Mouse (Mus musculus): ENCODE results near the gene Ddx42. TPM values are rescaled to one million over a fixed set of nuclear protein-coding genes. Genes with fewer than 3 reads are reported as not detected.
A peak's percentile ranks its signal among the peaks of the same experiment; 100 is the strongest.

Gene Ddx42
- 95.4 and 102 TPM in 2 replicates for polyA plus RNA-seq (2014; fragmentation: Nextera tagmentation; extraction: Ambion mirVana)

- DNase-seq (ENCODE audit: low spot score), result peak; percentile 98
- no peaks in the 10 kb centered on the region for H3K4me1 ChIP-seq (ENCODE audit: control insufficient read depth, insufficient read depth, low read length)
- H3K9ac ChIP-seq (replicated peaks; ENCODE audit: low read length), result peak within 1 kb of the TSS; percentile 98
- H3K4me3 ChIP-seq (ENCODE audit: low read depth, low read length), result peak within 1 kb of the TSS; percentile 97
- H3K27me3 ChIP-seq (ENCODE audit: control insufficient read depth, insufficient read depth, low read length), result no peaks in the 10 kb centered on the region
- peak within 1 kb of the TSS; percentile 44 for H3K4me2 ChIP-seq (ENCODE audit: low read depth, low read length)
- under 1% methylated on average over 69 of the region's 70 CpGs for WGBS
- no peaks in the 10 kb centered on the region for H3K36me3 ChIP-seq (replicated peaks; ENCODE audit: control insufficient read depth, insufficient read depth, low read depth, low read length)
- no peaks in the 10 kb centered on the region for H3K9me3 ChIP-seq (replicated peaks; ENCODE audit: control insufficient read depth, low read length)
- peak; percentile 93 for ATAC-seq (replicated peaks; ENCODE audit: insufficient number of reproducible peaks, low FRiP score, low TSS enrichment, low read depth)
- peak within 1 kb of the TSS; percentile 89 for H3K27ac ChIP-seq (replicated peaks; ENCODE audit: low read depth, low read length)
Measured at GRCm38 (mm10) chr11:106216730-106217490, at the start of gene Ddx42. Gene Ddx42 (plus strand): TSS chr11:106216926.

GRCm38 (mm10) chr11:106167435-106167834 lies 49.3 kb upstream of the Ddx42 start:
- no peak overlapping the region for H3K9ac ChIP-seq (replicated peaks; ENCODE audit: low read length)
- no peak for ATAC-seq (replicated peaks; ENCODE audit: insufficient number of reproducible peaks, low FRiP score, low TSS enrichment, low read depth)
- H3K4me2 ChIP-seq (ENCODE audit: low read depth, low read length), result no peak overlapping the region
- H3K9me3 ChIP-seq (replicated peaks; ENCODE audit: control insufficient read depth, low read length), result no peaks in the 10 kb centered on the region
- no peak overlapping the region for H3K4me3 ChIP-seq (ENCODE audit: low read depth, low read length)
- H3K27me3 ChIP-seq (ENCODE audit: control insufficient read depth, insufficient read depth, low read length), result no peaks in the 10 kb centered on the region
- DNase-seq (ENCODE audit: low spot score), result no peak
- H3K4me1 ChIP-seq (ENCODE audit: control insufficient read depth, insufficient read depth, low read length), result no peaks in the 10 kb centered on the region
- WGBS, result 88% methylated on average over 5 of the region's 5 CpGs
- H3K36me3 ChIP-seq (replicated peaks; ENCODE audit: control insufficient read depth, insufficient read depth, low read depth, low read length), result no peaks in the 10 kb centered on the region
- no peak overlapping the region for H3K27ac ChIP-seq (replicated peaks; ENCODE audit: low read depth, low read length)

- ATAC-seq (replicated peaks; ENCODE audit: insufficient number of reproducible peaks, low FRiP score, low TSS enrichment, low read depth), result no peak
- 78% methylated on average over 7 of the region's 7 CpGs for WGBS
- H3K9ac ChIP-seq (replicated peaks; ENCODE audit: low read length), result no peak overlapping the region
- no peaks in the 10 kb centered on the region for H3K36me3 ChIP-seq (replicated peaks; ENCODE audit: control insufficient read depth, insufficient read depth, low read depth, low read length)
- no peaks in the 10 kb centered on the region for H3K9me3 ChIP-seq (replicated peaks; ENCODE audit: control insufficient read depth, low read length)
- H3K27me3 ChIP-seq (ENCODE audit: control insufficient read depth, insufficient read depth, low read length), result no peaks in the 10 kb centered on the region
- H3K4me3 ChIP-seq (ENCODE audit: low read depth, low read length), result no peak overlapping the region
- no peaks in the 10 kb centered on the region for H3K4me1 ChIP-seq (ENCODE audit: control insufficient read depth, insufficient read depth, low read length)
- H3K27ac ChIP-seq (replicated peaks; ENCODE audit: low read depth, low read length), result no peak overlapping the region
- H3K4me2 ChIP-seq (ENCODE audit: low read depth, low read length), result no peak overlapping the region
- DNase-seq (ENCODE audit: low spot score), result peak; percentile 54
Measured at GRCm38 (mm10) chr11:106170807-106171206, 45.9 kb upstream of the Ddx42 start.

GRCm38 (mm10) chr11:106173228-106173627 lies 43.5 kb upstream of the Ddx42 start:
- no peak overlapping the region for H3K4me3 ChIP-seq (ENCODE audit: low read depth, low read length)
- ATAC-seq (replicated peaks; ENCODE audit: insufficient number of reproducible peaks, low FRiP score, low TSS enrichment, low read depth) (no peak), DNase-seq (ENCODE audit: low spot score) (no peak)
- H3K36me3 ChIP-seq (replicated peaks; ENCODE audit: control insufficient read depth, insufficient read depth, low read depth, low read length), result no peaks in the 10 kb centered on the region
- H3K4me2 ChIP-seq (ENCODE audit: low read depth, low read length), result no peak overlapping the region
- H3K27ac ChIP-seq (replicated peaks; ENCODE audit: low read depth, low read length), result no peak overlapping the region
- H3K9me3 ChIP-seq (replicated peaks; ENCODE audit: control insufficient read depth, low read length), result no peaks in the 10 kb centered on the region
- WGBS, result 98% methylated on average over 2 of the region's 2 CpGs
- H3K4me1 ChIP-seq (ENCODE audit: control insufficient read depth, insufficient read depth, low read length), result no peaks in the 10 kb centered on the region
- H3K27me3 ChIP-seq (ENCODE audit: control insufficient read depth, insufficient read depth, low read length), result no peaks in the 10 kb centered on the region
- no peak overlapping the region for H3K9ac ChIP-seq (replicated peaks; ENCODE audit: low read length)

GRCm38 (mm10) chr11:106174372-106174771 lies 42.4 kb upstream of the Ddx42 start:
- no peak for ATAC-seq (replicated peaks; ENCODE audit: insufficient number of reproducible peaks, low FRiP score, low TSS enrichment, low read depth)
- WGBS, result 79% methylated on average over 5 of the region's 5 CpGs

GRCm38 (mm10) chr11:106175081-106175480 lies 41.6 kb upstream of the Ddx42 start:
- no peaks in the 10 kb centered on the region for H3K9me3 ChIP-seq (replicated peaks; ENCODE audit: control insufficient read depth, low read length)

More at GRCm38 (mm10) chr11:106174372-106174771, 42.4 kb upstream of the Ddx42 start:
- no peak overlapping the region for H3K9ac ChIP-seq (replicated peaks; ENCODE audit: low read length)
- no peaks in the 10 kb centered on the region for H3K36me3 ChIP-seq (replicated peaks; ENCODE audit: control insufficient read depth, insufficient read depth, low read depth, low read length)
- no peaks in the 10 kb centered on the region for H3K9me3 ChIP-seq (replicated peaks; ENCODE audit: control insufficient read depth, low read length)
- no peaks in the 10 kb centered on the region for H3K4me1 ChIP-seq (ENCODE audit: control insufficient read depth, insufficient read depth, low read length)
- no peak overlapping the region for H3K4me2 ChIP-seq (ENCODE audit: low read depth, low read length)
- no peak overlapping the region for H3K27ac ChIP-seq (replicated peaks; ENCODE audit: low read depth, low read length)
- no peaks in the 10 kb centered on the region for H3K27me3 ChIP-seq (ENCODE audit: control insufficient read depth, insufficient read depth, low read length)
- no peak for DNase-seq (ENCODE audit: low spot score)
- H3K4me3 ChIP-seq (ENCODE audit: low read depth, low read length), result no peak overlapping the region

GRCm38 (mm10) chr11:106176372-106176771 lies 40.4 kb upstream of the Ddx42 start:
- Histone ChIP-seq H3K27me3 (ENCODE audit: control insufficient read depth, insufficient read depth, low read length) (no peaks in the 10 kb centered on the region), H3K27ac (replicated peaks; ENCODE audit: low read depth, low read length) (no peak overlapping the region), H3K4me2 (ENCODE audit: low read depth, low read length) (no peak overlapping the region), H3K4me1 (ENCODE audit: control insufficient read depth, insufficient read depth, low read length) (no peaks in the 10 kb centered on the region), H3K9me3 (replicated peaks; ENCODE audit: control insufficient read depth, low read length) (no peaks in the 10 kb centered on the region), H3K36me3 (replicated peaks; ENCODE audit: control insufficient read depth, insufficient read depth, low read depth, low read length) (no peaks in the 10 kb centered on the region), H3K9ac (replicated peaks; ENCODE audit: low read length) (no peak overlapping the region), H3K4me3 (ENCODE audit: low read depth, low read length) (no peak overlapping the region)
- no peak for DNase-seq (ENCODE audit: low spot score)
- 86% methylated on average over 5 of the region's 5 CpGs for WGBS
- ATAC-seq (replicated peaks; ENCODE audit: insufficient number of reproducible peaks, low FRiP score, low TSS enrichment, low read depth), result no peak

More at GRCm38 (mm10) chr11:106175081-106175480, 41.6 kb upstream of the Ddx42 start:
- Histone ChIP-seq H3K9ac (replicated peaks; ENCODE audit: low read length) (no peak overlapping the region), H3K27me3 (ENCODE audit: control insufficient read depth, insufficient read depth, low read length) (no peaks in the 10 kb centered on the region), H3K4me2 (ENCODE audit: low read depth, low read length) (no peak overlapping the region), H3K27ac (replicated peaks; ENCODE audit: low read depth, low read length) (no peak overlapping the region), H3K36me3 (replicated peaks; ENCODE audit: control insufficient read depth, insufficient read depth, low read depth, low read length) (no peaks in the 10 kb centered on the region), H3K4me3 (ENCODE audit: low read depth, low read length) (no peak overlapping the region), H3K4me1 (ENCODE audit: control insufficient read depth, insufficient read depth, low read length) (no peaks in the 10 kb centered on the region)
- DNase-seq (ENCODE audit: low spot score) (no peak), ATAC-seq (replicated peaks; ENCODE audit: insufficient number of reproducible peaks, low FRiP score, low TSS enrichment, low read depth) (no peak)
- 71% methylated on average over 3 of the region's 3 CpGs for WGBS

- no peak overlapping the region for H3K4me2 ChIP-seq (ENCODE audit: low read depth, low read length)
- no peak for DNase-seq (ENCODE audit: low spot score)
- H3K27me3 ChIP-seq (ENCODE audit: control insufficient read depth, insufficient read depth, low read length), result no peaks in the 10 kb centered on the region
- H3K36me3 ChIP-seq (replicated peaks; ENCODE audit: control insufficient read depth, insufficient read depth, low read depth, low read length), result no peaks in the 10 kb centered on the region
- H3K4me1 ChIP-seq (ENCODE audit: control insufficient read depth, insufficient read depth, low read length), result no peaks in the 10 kb centered on the region
- no peak overlapping the region for H3K27ac ChIP-seq (replicated peaks; ENCODE audit: low read depth, low read length)
- no peak overlapping the region for H3K4me3 ChIP-seq (ENCODE audit: low read depth, low read length)
- H3K9ac ChIP-seq (replicated peaks; ENCODE audit: low read length), result no peak overlapping the region
- 67% methylated on average over 5 of the region's 5 CpGs for WGBS
- H3K9me3 ChIP-seq (replicated peaks; ENCODE audit: control insufficient read depth, low read length), result no peaks in the 10 kb centered on the region
- no peak for ATAC-seq (replicated peaks; ENCODE audit: insufficient number of reproducible peaks, low FRiP score, low TSS enrichment, low read depth)
Measured at GRCm38 (mm10) chr11:106178036-106178782, 38.5 kb upstream of the Ddx42 start.
